Mouse (Mus musculus) liver, postnatal 0 days (tissue): Measurements from ENCODE around the gene AU040320.

Experiments used
- CTCF ChIP-seq: sonication (generic); IDR thresholded peaks from 2 replicates; pipeline ENCODE4 v1.5.1; 2016; ENCODE audit warnings: antibody characterized with exemption, low read depth
- EP300 ChIP-seq: IDR thresholded peaks from 2 replicates; pipeline ENCODE4 v1.6.1; 2016; ENCODE audit warnings: antibody characterized with exemption, low read depth, mild to moderate bottlenecking

DNA sequence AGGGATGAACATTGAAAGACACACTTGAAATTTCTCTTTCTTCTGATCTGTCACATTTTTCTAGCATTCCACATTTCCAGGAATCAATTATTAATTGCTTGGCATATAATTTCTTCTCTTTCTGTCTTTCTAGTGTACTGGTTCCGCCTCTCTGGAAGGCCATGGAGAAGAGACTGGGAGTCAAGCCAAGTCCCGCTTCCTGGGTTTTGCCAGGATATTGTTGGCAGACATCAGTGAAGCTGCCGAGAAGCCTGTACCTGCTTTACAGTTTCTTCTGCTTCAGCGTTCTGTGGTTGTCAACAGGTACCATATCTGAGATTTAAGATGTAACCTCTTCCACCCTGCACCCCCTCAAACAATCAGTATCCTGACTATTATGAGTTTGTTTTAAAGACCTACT is 3.4 kb downstream of the AU040320 start:
- no peak for TF ChIP-seq CTCF
- TF ChIP-seq EP300 = no peak
